Comparison of ENCODE assay signal across 9 mouse cellular contexts in the genomic region with DNA sequence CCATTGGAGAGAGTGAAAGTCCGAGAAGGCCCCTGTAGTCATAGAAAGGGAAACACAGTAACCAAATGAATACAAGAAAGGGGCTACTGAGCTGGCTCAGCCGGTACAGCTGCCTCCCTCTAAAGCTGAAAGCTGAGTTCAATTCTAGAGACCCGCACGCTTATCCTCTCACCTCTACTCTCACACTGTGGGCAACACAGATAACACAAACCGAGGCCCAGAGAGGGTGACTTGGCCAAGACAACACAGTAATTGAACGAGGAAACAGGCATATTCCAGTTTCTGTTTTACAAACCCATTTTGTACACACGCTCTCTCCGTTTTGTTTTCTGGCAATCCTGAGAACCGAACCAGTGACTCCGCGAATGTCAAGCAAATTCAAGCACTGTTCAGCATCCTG. TPM values are rescaled to one million over a fixed set of nuclear protein-coding genes. Genes with fewer than 3 reads are reported as not detected.
A peak's percentile ranks its signal among the peaks of the same experiment; 100 is the strongest.
DNase-seq lines count a peak whose midpoint lies in the region; ATAC-seq lines count a peak whose summit lies in the region.
"Had no signal": no experiment of that assay in that cellular context is flagged by ENCODE, and none has a peak within 500 bp of the region (broad histone marks: within the 10 kb centered on the region; RNA-seq: fewer than 3 reads in every experiment).

No protein-coding gene starts in this region.

- H3K27me3 ChIP-seq in forebrain, embryonic 11.5 days (ENCODE audit: control insufficient read depth, insufficient read depth, low read length): no peaks in the 10 kb centered on the region
- no peaks in the 10 kb centered on the region for H3K27me3 ChIP-seq in stomach, embryonic 16.5 days (ENCODE audit: control insufficient read depth, insufficient read depth, low read length)

- peaks cover 5% of the 10 kb centered on the region; the same call in 1 of the 2 replicates for H3K4me1 ChIP-seq in forebrain, embryonic 11.5 days (replicated peaks; ENCODE audit: control insufficient read depth, insufficient read depth, low read length)
- H3K4me1 ChIP-seq in stomach, embryonic 16.5 days (ENCODE audit: control insufficient read depth, insufficient read depth, low read length): peaks cover 13% of the 10 kb centered on the region

- H3K27ac ChIP-seq in forebrain, embryonic 11.5 days (ENCODE audit: low read depth, low read length): no peak overlapping the region
- H3K27ac ChIP-seq in stomach, embryonic 16.5 days (ENCODE audit: low read length): no peak overlapping the region

- WGBS in forebrain, embryonic 11.5 days: 89% methylated on average over 11 of the region's 11 CpGs
- 84% methylated on average over 11 of the region's 11 CpGs for WGBS in stomach, embryonic 16.5 days

- H3K9ac ChIP-seq in forebrain, embryonic 11.5 days (ENCODE audit: low read length): no peak overlapping the region
- peak overlapping the region; percentile 84 for H3K9ac ChIP-seq in stomach, embryonic 16.5 days (ENCODE audit: low read length)

- DNase-seq in spleen, adult 12 weeks (ENCODE audit: low spot score): peak; percentile 19
- DNase-seq in spleen, postnatal 14 days (ENCODE audit: low spot score in 2 of 2): no peak
- DNase-seq in forebrain, embryonic 11.5 days (ENCODE audit: low spot score): no peak
- DNase-seq in liver: peak; percentile 64
- DNase-seq in thymus, postnatal 36 days: no peak
- DNase-seq in thymus, postnatal 14 days: no peak
- DNase-seq in gastrocnemius, postnatal 14 days: no peak

- H3K9me3 ChIP-seq in forebrain, embryonic 11.5 days (ENCODE audit: control insufficient read depth, low read length): no peaks in the 10 kb centered on the region
- H3K9me3 ChIP-seq in stomach, embryonic 16.5 days (replicated peaks; ENCODE audit: control insufficient read depth, low read length): no peaks in the 10 kb centered on the region

- H3K4me3 ChIP-seq in forebrain, embryonic 11.5 days (ENCODE audit: low read depth, low read length): peak overlapping the region; percentile 61
- peak overlapping the region; percentile 77 for H3K4me3 ChIP-seq in stomach, embryonic 16.5 days (replicated peaks; ENCODE audit: low read length)

- intact Hi-C loops in gastrocnemius, postnatal 14 days (cut with DNase I; ENCODE audit: low total_unique reads): no loop called here

- peak overlapping the region; percentile 92; the same call in 1 of the 2 replicates for H3K4me2 ChIP-seq in forebrain, embryonic 11.5 days (ENCODE audit: low read depth, low read length, severe bottlenecking)
- peak overlapping the region; percentile 95 for H3K4me2 ChIP-seq in stomach, embryonic 16.5 days (ENCODE audit: low read depth, low read length)

- no peaks in the 10 kb centered on the region for H3K36me3 ChIP-seq in forebrain, embryonic 11.5 days (ENCODE audit: control insufficient read depth, insufficient read depth, low read length)
- H3K36me3 ChIP-seq in stomach, embryonic 16.5 days (ENCODE audit: control insufficient read depth, insufficient read depth, low read length): no peaks in the 10 kb centered on the region

- no peak for ATAC-seq in forebrain, embryonic 11.5 days (replicated peaks; ENCODE audit: low FRiP score)
- no peak for ATAC-seq in stomach, embryonic 16.5 days (ENCODE audit: insufficient read depth, low FRiP score)

RNA-seq across cellular contexts. Expression of a gene that starts 1.1 kb away (rescaled TPM):
- 65.1 and 80.5 TPM in 2 replicates for polyA plus RNA-seq in forebrain, embryonic 11.5 days (2014; fragmentation: Nextera tagmentation; extraction: Ambion mirVana)
- 58.6 and 70.1 TPM in 2 replicates for polyA plus RNA-seq in stomach, embryonic 16.5 days (2015; fragmentation: Nextera tagmentation; extraction: Ambion mirVana)
- 1 to 10 TPM; 7.3 to 8.1 TPM for total RNA-seq in gastrocnemius, postnatal 14 days (2021)

RNA-seq across cellular contexts. Expression of a gene that starts 11.6 kb away (rescaled TPM):
- polyA plus RNA-seq in forebrain, embryonic 11.5 days (2014; fragmentation: Nextera tagmentation; extraction: Ambion mirVana): 16.6 and 20.1 TPM in 2 replicates
- 17.1 and 18.2 TPM in 2 replicates for polyA plus RNA-seq in stomach, embryonic 16.5 days (2015; fragmentation: Nextera tagmentation; extraction: Ambion mirVana)
- total RNA-seq in gastrocnemius, postnatal 14 days (2021): 1 to 10 TPM; 3.7 to 3.8 TPM
- total RNA-seq: neutrophil, adult 5-6 weeks had no signal

RNA-seq across cellular contexts. Expression of a gene that starts 35.8 kb away (rescaled TPM):
- polyA plus RNA-seq in forebrain, embryonic 11.5 days (2014; fragmentation: Nextera tagmentation; extraction: Ambion mirVana): 35.1 and 36.9 TPM in 2 replicates
- 31.5 and 32.9 TPM in 2 replicates for polyA plus RNA-seq in stomach, embryonic 16.5 days (2015; fragmentation: Nextera tagmentation; extraction: Ambion mirVana)
- total RNA-seq in gastrocnemius, postnatal 14 days (2021): 10 to 100 TPM; 15.2 to 16.9 TPM

RNA-seq across cellular contexts. Expression of a gene that starts 52.8 kb away (rescaled TPM):
- polyA plus RNA-seq in forebrain, embryonic 11.5 days (2014; fragmentation: Nextera tagmentation; extraction: Ambion mirVana): 169 and 171 TPM in 2 replicates
- 190 and 200 TPM in 2 replicates for polyA plus RNA-seq in stomach, embryonic 16.5 days (2015; fragmentation: Nextera tagmentation; extraction: Ambion mirVana)
- 1,000 to 10,000 TPM in 1 of 2 experiments, 100 to 1,000 TPM in 1; 894 to 1,160 TPM for total RNA-seq in gastrocnemius, postnatal 14 days (2021)

RNA-seq across cellular contexts. Expression of a gene that starts 53.2 kb away (rescaled TPM):
- 186 and 216 TPM in 2 replicates for polyA plus RNA-seq in forebrain, embryonic 11.5 days (2014; fragmentation: Nextera tagmentation; extraction: Ambion mirVana)
- polyA plus RNA-seq in stomach, embryonic 16.5 days (2015; fragmentation: Nextera tagmentation; extraction: Ambion mirVana): 112 and 120 TPM in 2 replicates
- 10 to 100 TPM; 40.8 to 41.2 TPM for total RNA-seq in gastrocnemius, postnatal 14 days (2021)

Comparison
In these comparisons a context has a peak if more than half of its experiments do, and no peak if none do; other contexts are left out.
1. DNase-seq: peak in spleen, adult 12 weeks (single experiment) and liver (single experiment); none in spleen, postnatal 14 days (0 of 2), forebrain, embryonic 11.5 days (single experiment), thymus, postnatal 36 days (0 of 2), thymus, postnatal 14 days (single experiment) and gastrocnemius, postnatal 14 days (single experiment).